Mouse (Mus musculus): ENCODE measurements at regions not wholly inside any gene's neighbourhood (a gene's known extent, or its start where the extent isn't known, plus 50 kb on each side); places are given as distances from the start of the nearest gene placed in this dataset.

- DNase-seq (ENCODE audit: low spot score) = no peak
These were observed 72.4 kb downstream of the Nupl2 start for GRCm38 (mm10) chr5:24237201-24237600.

GRCm38 (mm10) chr5:24239006-24239405 is 74.2 kb downstream of the Nupl2 start:
- DNase-seq (ENCODE audit: low spot score) = no peak

- no peak for DNase-seq (ENCODE audit: low spot score)
These were observed 79.4 kb downstream of the Nupl2 start for GRCm38 (mm10) chr5:24244211-24244610.

GRCm38 (mm10) chr5:24255421-24255820 is 90.7 kb downstream of the Nupl2 start:
- DNase-seq (ENCODE audit: low spot score) = no peak

GRCm38 (mm10) chr5:24261098-24261497 is 90.3 kb downstream of the Kcnh2 start:
- peak; percentile 36 for DNase-seq (ENCODE audit: low spot score)

GRCm38 (mm10) chr5:24262146-24262545 is 89.3 kb downstream of the Kcnh2 start:
- no peak for DNase-seq (ENCODE audit: low spot score)

GRCm38 (mm10) chr5:24264151-24264550 is 87.3 kb downstream of the Kcnh2 start:
- no peak for DNase-seq (ENCODE audit: low spot score)

GRCm38 (mm10) chr5:24265431-24265830 is 86.0 kb downstream of the Kcnh2 start:
- DNase-seq (ENCODE audit: low spot score) = no peak

GRCm38 (mm10) chr5:24266344-24267295 is 84.8 kb downstream of the Kcnh2 start:
- DNase-seq (ENCODE audit: low spot score) = peak; percentile 50

Measured in testis, postnatal 14 days (tissue).